Mouse (Mus musculus): ENCODE results near the gene Prkab2.

The Prkab2 gene

GRCm38 (mm10) chr3:97651604-97652003, 6.4 kb upstream of the Prkab2 start:
- DNase-seq: no peak

- DNase-seq: no peak
These were observed 4.2 kb upstream of the Prkab2 start for GRCm38 (mm10) chr3:97653781-97654180.

- peak in 1 of 2 experiments; percentile 60 for DNase-seq
These were observed 3.1 kb upstream of the Prkab2 start for GRCm38 (mm10) chr3:97654901-97655300.

- no peak for DNase-seq
These were observed 617 bp downstream of the Prkab2 start for GRCm38 (mm10) chr3:97658426-97659193.

GRCm38 (mm10) chr3:97659746-97660145, 1.8 kb downstream of the Prkab2 start:
- no peak for DNase-seq

- no peak for DNase-seq
These were observed 3.2 kb downstream of the Prkab2 start for GRCm38 (mm10) chr3:97661206-97661605.

GRCm38 (mm10) chr3:97665525-97665924, 7.5 kb downstream of the Prkab2 start:
- DNase-seq: no peak

- no peak for DNase-seq
These were observed 8.2 kb downstream of the Prkab2 start for GRCm38 (mm10) chr3:97666154-97666553.

- no peak for DNase-seq
These were observed 9.2 kb downstream of the Prkab2 start for GRCm38 (mm10) chr3:97667093-97667675.

- DNase-seq: no peak
These were observed 16.7 kb downstream of the Prkab2 start, which contains the start of gene Gm17651 for GRCm38 (mm10) chr3:97674644-97675110. Gene Gm17651 (minus strand): TSS chr3:97674694.

- DNase-seq: no peak
These were observed 18.1 kb downstream of the Prkab2 start for GRCm38 (mm10) chr3:97676126-97676525.

- no peak for DNase-seq
These were observed 20.4 kb downstream of the Prkab2 start for GRCm38 (mm10) chr3:97678416-97678815.

GRCm38 (mm10) chr3:97680631-97681320, 22.8 kb downstream of the Prkab2 start:
- DNase-seq: peak; percentile 49 to 68

GRCm38 (mm10) chr3:97681321-97682158, 23.5 kb downstream of the Prkab2 start:
- DNase-seq: peak; percentile 75 to 88

- no peak for DNase-seq
These were observed 24.1 kb downstream of the Prkab2 start for GRCm38 (mm10) chr3:97682159-97682502.

- no peak for DNase-seq
These were observed 24.6 kb downstream of the Prkab2 start for GRCm38 (mm10) chr3:97682576-97682975.

GRCm38 (mm10) chr3:97683560-97684195, 25.7 kb downstream of the Prkab2 start:
- peak; percentile 15 to 30 for DNase-seq

GRCm38 (mm10) chr3:97686372-97687117, 28.6 kb downstream of the Prkab2 start:
- DNase-seq: no peak

- no peak for DNase-seq
These were observed 31.3 kb downstream of the Prkab2 start for GRCm38 (mm10) chr3:97689289-97689688.

GRCm38 (mm10) chr3:97690590-97690989, 32.6 kb downstream of the Prkab2 start:
- DNase-seq: peak; percentile 41 to 58

- no peak for DNase-seq
These were observed 33.5 kb downstream of the Prkab2 start for GRCm38 (mm10) chr3:97691443-97692017.

All from kidney, adult 8-10 months (tissue).